Mouse (Mus musculus): ENCODE measurements around the gene Spindoc.

Spindoc gene

DNA sequence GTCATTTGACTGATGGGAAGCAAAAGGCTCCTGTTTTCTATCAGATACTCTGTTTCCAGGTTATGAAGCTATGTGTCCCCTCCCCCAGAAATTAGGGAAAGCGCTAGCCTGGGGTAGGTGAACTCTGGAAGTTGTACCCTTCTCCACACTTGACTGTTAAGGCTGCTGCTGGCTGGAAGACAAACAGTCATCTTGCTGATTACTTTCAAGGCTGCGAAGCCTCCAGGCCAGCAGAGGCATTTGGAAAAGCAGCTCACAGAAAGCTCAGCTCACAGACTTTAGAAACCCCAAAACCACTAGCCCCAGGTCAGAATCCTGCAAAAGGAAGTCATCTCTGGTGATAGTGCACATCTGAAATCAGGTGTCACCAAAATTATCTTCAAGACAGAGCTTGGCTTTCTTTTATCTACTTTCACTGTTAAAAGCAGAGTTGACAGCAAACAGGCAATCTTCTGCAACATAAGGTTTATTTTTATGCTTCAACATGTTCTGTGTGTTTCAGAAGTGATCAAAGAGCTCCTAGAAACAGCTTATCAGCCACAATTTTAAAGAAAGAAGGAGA is 44.9 kb downstream of the Spindoc start:
- DNase-seq (ENCODE audit: extremely low read depth, low read depth, low spot score), result no peak

GRCm38 (mm10) chr19:7335656-7336055 is 47.1 kb downstream of the Spindoc start:
- DNase-seq (ENCODE audit: extremely low read depth, low read depth, low spot score), result no peak

DNA sequence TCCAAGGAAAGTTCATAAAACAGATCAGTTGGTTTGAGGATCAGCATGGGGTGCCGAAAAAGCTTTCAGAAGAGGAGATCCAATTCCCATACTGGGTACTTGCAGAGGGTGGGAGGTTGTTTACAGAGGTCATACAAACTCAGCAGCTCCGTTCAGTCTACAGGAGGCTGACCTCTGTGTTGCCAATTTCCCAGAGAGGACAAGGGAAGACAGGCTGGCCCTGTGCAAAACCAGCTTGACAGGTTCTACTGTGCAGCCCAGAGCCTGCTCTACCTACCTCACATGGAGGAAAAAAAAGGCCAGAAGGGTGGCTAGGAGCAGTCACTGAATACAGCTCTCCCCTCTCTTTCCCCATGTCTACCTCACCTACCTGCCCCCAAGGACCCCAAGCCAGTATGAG is 48.7 kb downstream of the Spindoc start:
- no peak for DNase-seq (ENCODE audit: extremely low read depth, low read depth, low spot score)

GRCm38 (mm10) chr19:7321391-7321790 is 61.4 kb downstream of the Spindoc start:
- no peak for DNase-seq (ENCODE audit: extremely low read depth, low read depth, low spot score)

DNA sequence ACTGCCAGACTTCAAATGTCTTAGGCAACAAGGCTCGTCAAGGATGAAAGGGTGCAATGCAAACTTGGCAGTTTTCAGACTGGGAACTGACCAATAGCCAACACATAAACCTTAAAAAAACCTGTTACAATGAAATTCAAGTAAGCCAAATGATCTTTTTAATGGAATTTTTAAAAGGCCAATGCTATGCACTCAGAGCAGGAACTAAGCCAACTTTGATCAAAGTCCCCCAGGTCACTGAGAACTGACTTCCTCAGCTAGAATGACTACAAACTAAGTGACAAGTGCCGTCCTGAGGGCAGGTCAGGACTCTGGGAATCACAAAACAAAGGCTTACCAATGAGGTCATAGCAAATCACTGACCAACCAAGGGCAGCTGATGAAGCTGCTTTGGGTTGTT is 62.6 kb downstream of the Spindoc start:
- no peak for DNase-seq (ENCODE audit: extremely low read depth, low read depth, low spot score)

GRCm38 (mm10) chr19:7317716-7318115 is 65.1 kb downstream of the Spindoc start:
- no peak for DNase-seq (ENCODE audit: extremely low read depth, low read depth, low spot score)

- DNase-seq (ENCODE audit: extremely low read depth, low read depth, low spot score), result no peak
These were observed 66.0 kb downstream of the Spindoc start for GRCm38 (mm10) chr19:7316822-7317221.

- no peak for DNase-seq (ENCODE audit: extremely low read depth, low read depth, low spot score)
These were observed 67.2 kb downstream of the Spindoc start for GRCm38 (mm10) chr19:7315587-7315984.

DNA sequence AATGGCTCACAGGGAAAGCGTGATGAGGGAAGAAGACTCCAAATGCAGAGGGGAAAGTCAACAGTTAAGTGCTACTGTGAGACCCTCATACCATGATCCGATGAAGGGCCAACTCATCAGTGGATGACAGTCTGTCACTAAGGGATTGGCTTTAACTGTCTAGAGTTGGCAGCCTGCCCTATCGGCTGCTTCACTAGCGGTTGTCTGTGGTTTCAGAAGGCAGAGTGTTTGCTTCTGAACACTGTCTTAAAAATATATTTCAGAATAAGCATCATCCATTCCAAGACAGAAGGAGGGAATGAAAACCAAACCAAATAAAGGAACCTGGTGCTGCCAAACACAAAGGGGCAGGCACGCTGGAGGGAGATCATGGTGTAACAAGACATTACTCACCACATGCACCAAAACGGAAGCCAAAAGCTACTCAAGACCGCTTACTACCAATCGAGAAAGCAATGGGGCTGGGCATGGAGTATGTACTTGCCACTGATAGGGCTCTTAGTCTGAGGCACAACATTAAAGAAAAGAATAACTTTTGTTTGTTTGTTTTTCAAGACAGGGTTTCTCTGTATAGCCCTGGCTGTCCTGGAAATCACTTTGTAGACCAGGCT is 67.7 kb downstream of the Spindoc start:
- DNase-seq (ENCODE audit: extremely low read depth, low read depth, low spot score), result no peak

GRCm38 (mm10) chr19:7313660-7314059 is 69.1 kb downstream of the Spindoc start:
- DNase-seq (ENCODE audit: extremely low read depth, low read depth, low spot score), result no peak

DNA sequence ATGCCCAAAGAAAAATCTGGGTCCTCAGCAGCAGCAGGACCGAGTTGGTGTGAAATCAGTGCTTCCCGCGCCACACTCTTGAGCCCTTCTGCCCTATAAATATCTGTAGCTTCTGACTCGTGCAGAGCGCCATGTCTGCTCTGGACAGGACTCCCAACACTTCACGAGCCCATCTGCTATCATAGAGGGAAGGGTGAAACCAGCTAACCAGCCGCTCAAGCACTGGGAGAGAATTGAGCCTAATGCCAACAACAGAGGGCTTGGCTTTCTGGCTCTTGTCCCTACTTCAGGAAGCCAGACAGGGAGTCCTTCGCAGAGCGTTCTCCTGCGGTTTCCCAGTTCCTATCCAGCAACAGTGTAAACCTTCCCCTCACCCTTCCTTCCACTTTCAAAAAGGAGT is 71.5 kb downstream of the Spindoc start:
- DNase-seq (ENCODE audit: extremely low read depth, low read depth, low spot score), result no peak

- no peak for DNase-seq (ENCODE audit: extremely low read depth, low read depth, low spot score)
These were observed 72.1 kb downstream of the Spindoc start for GRCm38 (mm10) chr19:7310704-7311103.

- no peak for DNase-seq (ENCODE audit: extremely low read depth, low read depth, low spot score)
These were observed 73.0 kb downstream of the Spindoc start for GRCm38 (mm10) chr19:7309738-7310330.

DNA sequence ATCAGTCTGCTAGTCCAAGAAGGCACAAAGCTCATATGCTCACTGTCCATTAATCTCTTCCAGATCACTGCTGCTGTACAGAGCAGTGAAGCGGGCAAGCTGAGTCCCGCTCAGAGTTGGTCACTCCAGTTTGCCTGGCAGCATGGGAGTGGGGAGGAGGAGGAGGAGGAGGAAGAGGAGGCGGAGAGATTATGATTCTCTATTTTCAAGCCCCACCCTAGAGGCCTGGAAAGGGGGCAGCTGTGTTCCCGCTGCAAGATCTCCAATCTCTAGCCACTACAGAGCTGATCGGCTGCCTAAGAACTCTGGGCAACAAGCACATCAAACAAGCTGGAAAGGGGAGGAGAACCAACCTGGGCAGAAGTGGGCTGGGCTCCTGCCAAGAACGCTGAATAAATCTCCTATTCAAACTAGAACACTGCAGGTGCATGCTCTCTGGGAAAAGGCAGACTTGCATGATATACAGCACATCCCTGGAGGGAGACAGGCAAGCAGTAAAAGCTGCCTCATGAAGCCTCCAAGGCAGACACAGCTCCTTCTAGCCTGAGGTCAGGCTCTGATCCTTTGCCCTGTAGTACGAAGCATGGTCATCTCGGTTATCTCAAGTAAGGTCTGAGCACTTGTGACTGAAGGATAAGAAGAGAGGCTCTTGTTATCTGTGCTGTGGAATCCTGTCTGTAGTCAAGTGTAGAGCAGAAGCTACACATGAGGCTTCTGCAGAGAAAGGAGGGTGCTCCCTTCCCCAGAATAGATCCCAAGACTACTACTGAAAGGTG is 74.6 kb downstream of the Spindoc start:
- DNase-seq (ENCODE audit: extremely low read depth, low read depth, low spot score), result peak; percentile 76

- no peak for DNase-seq (ENCODE audit: extremely low read depth, low read depth, low spot score)
These were observed 75.8 kb downstream of the Spindoc start for GRCm38 (mm10) chr19:7306968-7307367.

DNA sequence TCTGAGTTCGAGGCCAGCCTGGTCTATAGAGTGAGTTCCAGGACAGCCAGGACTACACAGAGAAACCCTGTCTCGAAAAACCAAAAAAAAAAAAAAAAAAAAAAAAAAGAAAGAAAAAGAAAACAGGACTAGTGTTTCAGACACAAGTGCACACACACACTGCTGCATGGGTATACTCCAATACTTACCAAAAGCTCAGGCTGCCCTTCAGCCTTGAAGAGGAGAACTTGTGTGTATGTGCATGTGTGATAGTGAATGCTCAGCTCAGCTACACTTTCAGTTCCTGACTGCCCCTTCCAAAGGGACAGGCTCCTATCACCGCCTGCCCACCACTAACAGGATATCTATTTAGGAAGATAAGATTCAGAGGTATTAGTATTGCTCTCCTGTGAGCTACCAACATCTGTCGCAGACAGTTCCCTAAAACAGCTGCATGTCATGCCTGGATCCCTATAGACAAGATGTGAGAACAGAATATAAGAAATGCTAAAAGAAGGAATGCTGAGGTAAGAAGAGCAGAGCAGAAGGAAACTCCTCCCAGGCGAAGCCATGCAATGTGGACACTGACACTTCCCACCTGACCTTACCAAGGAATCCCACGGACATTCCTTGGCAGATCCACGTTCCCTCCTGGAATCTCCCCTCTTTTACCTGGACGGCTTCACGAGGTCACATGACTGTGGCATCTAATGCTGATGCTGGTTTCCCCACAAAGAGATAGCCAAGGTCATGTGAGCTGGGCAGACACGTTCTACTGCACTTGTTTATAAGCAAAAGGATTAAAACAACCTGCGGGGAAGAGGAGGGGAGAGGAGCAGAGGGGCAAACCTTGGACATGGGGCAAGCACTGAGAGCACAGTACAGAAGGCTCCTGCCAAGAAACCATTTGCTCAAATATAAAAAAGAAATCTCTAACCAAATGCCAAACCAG is 77.1 kb downstream of the Spindoc start:
- no peak for DNase-seq (ENCODE audit: extremely low read depth, low read depth, low spot score)

DNA sequence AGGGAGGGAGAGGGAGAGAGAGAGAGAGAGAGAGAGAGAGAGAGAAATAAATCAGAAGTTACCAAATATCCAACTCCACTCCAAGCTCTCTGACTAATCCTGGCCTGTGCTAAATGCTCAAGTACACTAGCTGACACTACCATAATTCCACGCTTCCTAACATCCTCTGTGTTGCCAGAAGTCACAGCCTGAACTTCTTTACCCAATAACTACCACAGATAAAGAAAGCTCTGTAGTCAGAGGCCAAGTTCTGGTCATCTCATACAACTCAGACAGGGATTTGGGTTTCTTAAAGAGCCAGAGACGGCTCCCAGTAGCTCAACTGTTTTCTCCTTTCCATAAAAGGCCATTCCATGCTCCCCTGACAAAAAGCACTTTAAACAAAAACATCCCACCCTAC is 78.0 kb downstream of the Spindoc start:
- no peak for DNase-seq (ENCODE audit: extremely low read depth, low read depth, low spot score)
